Mouse (Mus musculus) stomach, postnatal 0 days (tissue): ENCODE measurements around the gene Xxylt1. TPM values are rescaled to one million over a fixed set of nuclear protein-coding genes. Genes with fewer than 3 reads are reported as not detected.
"Not testable (repeated sequence)": the region's sequence is repeated elsewhere in the genome, so short reads cannot be mapped to it uniquely, and the experiment has no call there.

ENCODE experiments used
- ATAC-seq: fragments of 200-750 bp; cut with Nextera tagmentation; 2 replicates; pipeline ENCODE4 v1.8.0; 2017; ENCODE audit not compliant: low FRiP score, low TSS enrichment
- DNase-seq: peaks from one replicate; pipeline ENCODE4 v3.0.0-alpha.2; 2016; ENCODE audit warnings: low spot score
- H3K27ac ChIP-seq: fragments of 300-500 bp; sonication (generic); replicated peaks from 2 replicates; pipeline ENCODE4 v1.5.1; 2014; ENCODE audit warnings: mild to moderate bottlenecking, control low read depth
- H3K27me3 ChIP-seq: fragments of 300-500 bp; sonication (generic); 2 replicates; pipeline ENCODE4 v1.6.1; 2014; ENCODE audit warnings: low read length; ENCODE audit not compliant: control insufficient read depth, insufficient read depth
- H3K36me3 ChIP-seq: fragments of 300-500 bp; sonication (generic); 2 replicates; pipeline ENCODE4 v1.6.1; 2014; ENCODE audit warnings: low read length, mixed read lengths; ENCODE audit not compliant: control insufficient read depth, insufficient read depth
- H3K4me1 ChIP-seq: fragments of 300-500 bp; sonication (generic); replicated peaks from 2 replicates; pipeline ENCODE4 v1.6.1; 2014; ENCODE audit warnings: antibody characterized with exemption; ENCODE audit not compliant: control insufficient read depth, insufficient read depth
- H3K4me2 ChIP-seq: fragments of 300-500 bp; sonication (generic); replicated peaks from 2 replicates; pipeline ENCODE4 v1.6.1; 2014; ENCODE audit warnings: low read depth, mild to moderate bottlenecking, control low read depth, moderate library complexity
- H3K4me3 ChIP-seq: fragments of 300-500 bp; sonication (generic); 2 replicates; pipeline ENCODE4 v1.5.1; 2014; ENCODE audit warnings: low read depth, low read length, control low read depth
- H3K9ac ChIP-seq: fragments of 300-500 bp; sonication (generic); 2 replicates; pipeline ENCODE4 v1.6.1; 2014; ENCODE audit warnings: mild to moderate bottlenecking, low read length, control low read depth, mixed read lengths
- H3K9me3 ChIP-seq: fragments of 300-500 bp; sonication (generic); 2 replicates; pipeline ENCODE4 v1.6.1; 2016; ENCODE audit warnings: low read length; ENCODE audit not compliant: control insufficient read depth
- CTCF ChIP-seq: IDR thresholded peaks from 2 replicates; pipeline ENCODE4 v1.5.1; 2016; ENCODE audit warnings: antibody characterized with exemption, low read depth, mild to moderate bottlenecking, moderate library complexity
- EP300 ChIP-seq: optimal IDR thresholded peaks from 2 replicates; pipeline ENCODE3; 2016; ENCODE audit warnings: antibody characterized with exemption
- WGBS: fragments of 180-500 bp; shearing (Covaris S2); extraction: QIAGEN DNeasy Blood & Tissue Kit; methylation state at CpG from one replicate; pipeline ENCODE4 v1.1.7; 2014; 5-methylcytosine and 5-hydroxymethylcytosine counted together
- polyA plus RNA-seq: library from polyadenylated mRNA; unstranded; fragments of >200 nt; fragmentation: Nextera tagmentation; extraction: Ambion mirVana; gene quantifications from 2 replicates; pipeline ENCODE4 v1.2.1, GENCODE M21; 2015

Gene Xxylt1
- polyA plus RNA-seq, 1 experiment from 2014 or later: 7.2 TPM

- H3K9ac ChIP-seq: no peak overlapping the region
- no peak for TF ChIP-seq EP300
- TF ChIP-seq CTCF: no peak
- H3K4me3 ChIP-seq: no peak overlapping the region
- no peak overlapping the region for H3K4me2 ChIP-seq
- H3K4me1 ChIP-seq: no peaks in the 10 kb centered on the region
- H3K9me3 ChIP-seq: no peaks in the 10 kb centered on the region
- DNase-seq (no peak), ATAC-seq (no peak)
- no peak overlapping the region for H3K27ac ChIP-seq
- H3K36me3 ChIP-seq: no peaks in the 10 kb centered on the region
- 61% methylated on average over 7 of the region's 7 CpGs for WGBS
- no peaks in the 10 kb centered on the region for H3K27me3 ChIP-seq
Observed at GRCm38 (mm10) chr16:31008326-31008725, 72.9 kb downstream of the Xxylt1 start.

GRCm38 (mm10) chr16:31007582-31007981, 73.7 kb downstream of the Xxylt1 start:
- ATAC-seq: no peak; the same call in 1 of the 2 replicates
- H3K4me3 ChIP-seq: no peak overlapping the region
- H3K27ac ChIP-seq: no peak overlapping the region
- TF ChIP-seq CTCF (no peak), EP300 (no peak)
- no peak overlapping the region for H3K9ac ChIP-seq
- 77% methylated on average over 12 of the region's 12 CpGs for WGBS
- H3K27me3 ChIP-seq: no peaks in the 10 kb centered on the region
- no peaks in the 10 kb centered on the region for H3K9me3 ChIP-seq
- DNase-seq: no peak
- peaks cover 5% of the 10 kb centered on the region; the same call in 1 of the 2 replicates for H3K4me1 ChIP-seq
- H3K36me3 ChIP-seq: no peaks in the 10 kb centered on the region
- H3K4me2 ChIP-seq: no peak overlapping the region

GRCm38 (mm10) chr16:31005693-31006092, 75.5 kb downstream of the Xxylt1 start:
- H3K4me3 ChIP-seq: no peak overlapping the region
- H3K4me2 ChIP-seq: no peak overlapping the region
- H3K27ac ChIP-seq: no peak overlapping the region
- H3K36me3 ChIP-seq: no peaks in the 10 kb centered on the region
- TF ChIP-seq CTCF (no peak), EP300 (no peak)
- H3K9ac ChIP-seq: no peak overlapping the region
- WGBS: 61% methylated on average over 7 of the region's 7 CpGs
- no peaks in the 10 kb centered on the region for H3K9me3 ChIP-seq
- ATAC-seq (no peak), DNase-seq (no peak)
- no peaks in the 10 kb centered on the region for H3K27me3 ChIP-seq
- peaks cover 5% of the 10 kb centered on the region; the same call in 1 of the 2 replicates for H3K4me1 ChIP-seq

DNA sequence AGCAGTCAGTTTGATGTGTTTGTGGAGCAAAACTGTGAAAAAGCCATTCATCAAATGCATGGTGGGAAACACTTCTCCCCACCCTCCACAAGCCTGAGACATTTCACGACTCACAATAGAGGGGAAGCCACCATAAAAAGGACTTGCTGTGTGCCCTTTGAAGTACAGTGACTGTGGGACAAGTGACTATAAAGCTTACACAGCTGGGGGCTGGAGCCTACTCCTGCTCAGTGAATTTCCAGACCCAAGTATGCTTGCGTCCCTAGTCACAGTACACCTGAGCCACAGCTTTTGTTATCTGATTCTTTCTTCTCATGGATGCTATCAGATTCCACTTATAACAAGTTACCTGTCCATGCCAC, 76.9 kb downstream of the Xxylt1 start:
- no peak for DNase-seq
- 52% methylated on average over 2 of the region's 2 CpGs for WGBS
- Histone ChIP-seq H3K4me2 (no peak overlapping the region), H3K4me1 (peaks cover 5% of the 10 kb centered on the region; the same call in 1 of the 2 replicates), H3K27me3 (no peaks in the 10 kb centered on the region), H3K27ac (peak overlapping the region; percentile 18; the same call in 1 of the 2 replicates), H3K4me3 (no peak overlapping the region), H3K36me3 (no peaks in the 10 kb centered on the region), H3K9me3 (no peaks in the 10 kb centered on the region), H3K9ac (no peak overlapping the region)
- no peak for TF ChIP-seq CTCF
- ATAC-seq: no peak

- H3K9me3 ChIP-seq: not testable (repeated sequence)
- ATAC-seq: peak; percentile 75
- 6% methylated on average over 10 of the region's 10 CpGs for WGBS
Observed at GRCm38 (mm10) chr16:31003592-31004320, 77.5 kb downstream of the Xxylt1 start.

GRCm38 (mm10) chr16:31002926-31003325, 78.3 kb downstream of the Xxylt1 start:
- WGBS: 49% methylated on average over 6 of the region's 6 CpGs
- H3K4me3 ChIP-seq: no peak overlapping the region
- no peaks in the 10 kb centered on the region for H3K36me3 ChIP-seq
- no peak overlapping the region for H3K9ac ChIP-seq
- H3K4me1 ChIP-seq: peaks cover 5% of the 10 kb centered on the region; the same call in 1 of the 2 replicates
- no peaks in the 10 kb centered on the region for H3K9me3 ChIP-seq
- no peak overlapping the region for H3K4me2 ChIP-seq
- no peaks in the 10 kb centered on the region for H3K27me3 ChIP-seq
- DNase-seq: no peak
- no peak for TF ChIP-seq EP300
- no peak for TF ChIP-seq CTCF
- 0 out of 2 replicates have a peak overlapping the region, but pooled peaks have one; percentile 13 for H3K27ac ChIP-seq
- no peak for ATAC-seq

More at GRCm38 (mm10) chr16:31003592-31004320, 77.5 kb downstream of the Xxylt1 start:
- H3K36me3 ChIP-seq, H3K27me3 ChIP-seq, H3K4me3 ChIP-seq, H3K9ac ChIP-seq, H3K4me1 ChIP-seq: not testable (repeated sequence)
- Histone ChIP-seq H3K27ac (peak overlapping the region; percentile 18; the same call in 1 of the 2 replicates), H3K4me2 (peak overlapping the region; percentile 37; the same call in 1 of the 2 replicates)
- peak; percentile 42 for DNase-seq
